Mouse (Mus musculus): ENCODE measurements at regions not wholly inside any gene's neighbourhood (a gene's known extent, or its start where the extent isn't known, plus 50 kb on each side); places are given as distances from the start of the nearest gene placed in this dataset.

GRCm38 (mm10) chr6:93328683-93329082 is 385.4 kb upstream of the Adamts9 start:
- no peak overlapping the region for H3K4me2 ChIP-seq (replicated peaks; ENCODE audit: low read depth, low read length, severe bottlenecking)
- H3K27ac ChIP-seq (replicated peaks; ENCODE audit: low read depth, low read length) = no peak overlapping the region
- peaks cover 3% of the 10 kb centered on the region; the same call in 1 of the 2 replicates for H3K4me1 ChIP-seq (ENCODE audit: control insufficient read depth, insufficient read depth, low read length)
- no peaks in the 10 kb centered on the region for H3K27me3 ChIP-seq (ENCODE audit: control insufficient read depth, insufficient read depth, low read length)
- no peak for ATAC-seq (ENCODE audit: low FRiP score, low read depth)
- no peak overlapping the region for H3K9ac ChIP-seq (ENCODE audit: low read depth, low read length, severe bottlenecking)
- no peaks in the 10 kb centered on the region for H3K9me3 ChIP-seq (ENCODE audit: control insufficient read depth, low read length)
- WGBS = 44% methylated on average over 2 of the region's 2 CpGs
- peak; percentile 7 for DNase-seq (ENCODE audit: low spot score)
- no peak overlapping the region for H3K4me3 ChIP-seq (replicated peaks; ENCODE audit: low read length)
- H3K36me3 ChIP-seq (ENCODE audit: control insufficient read depth, insufficient read depth, low read length) = no peaks in the 10 kb centered on the region
- TF ChIP-seq POLR2A (IDR thresholded peaks at IDR 0.05; ENCODE audit: borderline replicate concordance, extremely low read depth, insufficient read depth, insufficient read length) = no peak

GRCm38 (mm10) chr6:93327930-93328329 is 384.6 kb upstream of the Adamts9 start:
- H3K9ac ChIP-seq (ENCODE audit: low read depth, low read length, severe bottlenecking) = no peak overlapping the region
- no peaks in the 10 kb centered on the region for H3K36me3 ChIP-seq (ENCODE audit: control insufficient read depth, insufficient read depth, low read length)
- no peak for ATAC-seq (ENCODE audit: low FRiP score, low read depth)
- no peak overlapping the region for H3K4me3 ChIP-seq (replicated peaks; ENCODE audit: low read length)
- H3K27ac ChIP-seq (replicated peaks; ENCODE audit: low read depth, low read length) = no peak overlapping the region
- DNase-seq (ENCODE audit: low spot score) = no peak
- H3K4me2 ChIP-seq (replicated peaks; ENCODE audit: low read depth, low read length, severe bottlenecking) = no peak overlapping the region
- H3K27me3 ChIP-seq (ENCODE audit: control insufficient read depth, insufficient read depth, low read length) = no peaks in the 10 kb centered on the region
- no peaks in the 10 kb centered on the region for H3K9me3 ChIP-seq (ENCODE audit: control insufficient read depth, low read length)
- H3K4me1 ChIP-seq (ENCODE audit: control insufficient read depth, insufficient read depth, low read length) = peaks cover 3% of the 10 kb centered on the region; the same call in 1 of the 2 replicates
- no peak for TF ChIP-seq POLR2A (IDR thresholded peaks at IDR 0.05; ENCODE audit: borderline replicate concordance, extremely low read depth, insufficient read depth, insufficient read length)
- WGBS = 86% methylated on average over 1 of the region's 1 CpGs

GRCm38 (mm10) chr6:93323881-93324280 is 380.6 kb upstream of the Adamts9 start:
- Histone ChIP-seq H3K4me3 (replicated peaks; ENCODE audit: low read length) (no peak overlapping the region), H3K36me3 (ENCODE audit: control insufficient read depth, insufficient read depth, low read length) (no peaks in the 10 kb centered on the region), H3K4me2 (replicated peaks; ENCODE audit: low read depth, low read length, severe bottlenecking) (no peak overlapping the region), H3K9me3 (ENCODE audit: control insufficient read depth, low read length) (no peaks in the 10 kb centered on the region), H3K27me3 (ENCODE audit: control insufficient read depth, insufficient read depth, low read length) (no peaks in the 10 kb centered on the region), H3K27ac (replicated peaks; ENCODE audit: low read depth, low read length) (no peak overlapping the region), H3K4me1 (ENCODE audit: control insufficient read depth, insufficient read depth, low read length) (peaks cover 3% of the 10 kb centered on the region; the same call in 1 of the 2 replicates), H3K9ac (ENCODE audit: low read depth, low read length, severe bottlenecking) (no peak overlapping the region)
- 73% methylated on average over 3 of the region's 3 CpGs for WGBS
- ATAC-seq (ENCODE audit: low FRiP score, low read depth) (no peak), DNase-seq (ENCODE audit: low spot score) (no peak)
- TF ChIP-seq POLR2A (IDR thresholded peaks at IDR 0.05; ENCODE audit: borderline replicate concordance, extremely low read depth, insufficient read depth, insufficient read length) = no peak

- Histone ChIP-seq H3K27me3 (ENCODE audit: control insufficient read depth, insufficient read depth, low read length) (no peaks in the 10 kb centered on the region), H3K4me3 (replicated peaks; ENCODE audit: low read length) (no peak overlapping the region), H3K36me3 (ENCODE audit: control insufficient read depth, insufficient read depth, low read length) (no peaks in the 10 kb centered on the region), H3K4me2 (replicated peaks; ENCODE audit: low read depth, low read length, severe bottlenecking) (no peak overlapping the region), H3K9ac (ENCODE audit: low read depth, low read length, severe bottlenecking) (no peak overlapping the region), H3K9me3 (ENCODE audit: control insufficient read depth, low read length) (no peaks in the 10 kb centered on the region), H3K27ac (replicated peaks; ENCODE audit: low read depth, low read length) (no peak overlapping the region), H3K4me1 (ENCODE audit: control insufficient read depth, insufficient read depth, low read length) (no peaks in the 10 kb centered on the region)
- DNase-seq (ENCODE audit: low spot score) (no peak), ATAC-seq (ENCODE audit: low FRiP score, low read depth) (no peak)
- TF ChIP-seq POLR2A (IDR thresholded peaks at IDR 0.05; ENCODE audit: borderline replicate concordance, extremely low read depth, insufficient read depth, insufficient read length) = no peak
- WGBS = 74% methylated on average over 5 of the region's 5 CpGs
Observed at GRCm38 (mm10) chr6:93314625-93315024, 371.3 kb upstream of the Adamts9 start.

GRCm38 (mm10) chr6:93305176-93305575 is 361.9 kb upstream of the Adamts9 start:
- TF ChIP-seq POLR2A (IDR thresholded peaks at IDR 0.05; ENCODE audit: borderline replicate concordance, extremely low read depth, insufficient read depth, insufficient read length) = no peak
- Histone ChIP-seq H3K9me3 (ENCODE audit: control insufficient read depth, low read length) (no peaks in the 10 kb centered on the region), H3K4me3 (replicated peaks; ENCODE audit: low read length) (no peak overlapping the region), H3K36me3 (ENCODE audit: control insufficient read depth, insufficient read depth, low read length) (no peaks in the 10 kb centered on the region), H3K4me2 (replicated peaks; ENCODE audit: low read depth, low read length, severe bottlenecking) (no peak overlapping the region), H3K4me1 (ENCODE audit: control insufficient read depth, insufficient read depth, low read length) (no peaks in the 10 kb centered on the region), H3K27me3 (ENCODE audit: control insufficient read depth, insufficient read depth, low read length) (no peaks in the 10 kb centered on the region), H3K9ac (ENCODE audit: low read depth, low read length, severe bottlenecking) (no peak overlapping the region), H3K27ac (replicated peaks; ENCODE audit: low read depth, low read length) (no peak overlapping the region)
- DNase-seq (ENCODE audit: low spot score) = no peak
- no peak for ATAC-seq (ENCODE audit: low FRiP score, low read depth)
- WGBS = 58% methylated on average over 2 of the region's 2 CpGs

- Histone ChIP-seq H3K4me2 (replicated peaks; ENCODE audit: low read depth, low read length, severe bottlenecking) (no peak overlapping the region), H3K27me3 (ENCODE audit: control insufficient read depth, insufficient read depth, low read length) (no peaks in the 10 kb centered on the region), H3K27ac (replicated peaks; ENCODE audit: low read depth, low read length) (no peak overlapping the region), H3K4me1 (ENCODE audit: control insufficient read depth, insufficient read depth, low read length) (peaks cover 6% of the 10 kb centered on the region), H3K9me3 (ENCODE audit: control insufficient read depth, low read length) (no peaks in the 10 kb centered on the region), H3K4me3 (replicated peaks; ENCODE audit: low read length) (no peak overlapping the region), H3K9ac (ENCODE audit: low read depth, low read length, severe bottlenecking) (no peak overlapping the region), H3K36me3 (ENCODE audit: control insufficient read depth, insufficient read depth, low read length) (no peaks in the 10 kb centered on the region)
- 22% methylated on average over 6 of the region's 6 CpGs for WGBS
- no peak for TF ChIP-seq POLR2A (IDR thresholded peaks at IDR 0.05; ENCODE audit: borderline replicate concordance, extremely low read depth, insufficient read depth, insufficient read length)
- no peak for DNase-seq (ENCODE audit: low spot score)
- ATAC-seq (ENCODE audit: low FRiP score, low read depth) = no peak
Observed at GRCm38 (mm10) chr6:93297975-93298374, 354.7 kb upstream of the Adamts9 start.
